Mouse (Mus musculus) forelimb bud, embryonic 11.5 days (tissue): Measurements from ENCODE around the gene Gm17334.

Source experiments
- DNase-seq: peaks from one replicate; pipeline ENCODE4 v3.0.0-alpha.2; 2012; ENCODE audit warnings: low read depth, low spot score

The Gm17334 gene

GRCm38 (mm10) chr11:53747985-53748384 lies 25.0 kb downstream of the Gm17334 start:
- DNase-seq: no peak

- no peak for DNase-seq
These were observed 27.7 kb downstream of the Gm17334 start for GRCm38 (mm10) chr11:53745260-53745659.

GRCm38 (mm10) chr11:53742353-53742752 lies 30.6 kb downstream of the Gm17334 start:
- no peak for DNase-seq

GRCm38 (mm10) chr11:53737573-53737946 lies 35.4 kb downstream of the Gm17334 start:
- DNase-seq: peak; percentile 38

- peak; percentile 86 for DNase-seq
These were observed 36.0 kb downstream of the Gm17334 start for GRCm38 (mm10) chr11:53736771-53737572.

GRCm38 (mm10) chr11:53735682-53736245 lies 37.2 kb downstream of the Gm17334 start:
- peak; percentile 86 for DNase-seq

- DNase-seq: no peak
These were observed 37.9 kb downstream of the Gm17334 start for GRCm38 (mm10) chr11:53734970-53735681.

GRCm38 (mm10) chr11:53734431-53734830 lies 38.6 kb downstream of the Gm17334 start:
- no peak for DNase-seq

GRCm38 (mm10) chr11:53733824-53734223 lies 39.2 kb downstream of the Gm17334 start:
- DNase-seq: no peak

GRCm38 (mm10) chr11:53732244-53732643 lies 40.7 kb downstream of the Gm17334 start:
- DNase-seq: no peak

GRCm38 (mm10) chr11:53731457-53731856 lies 41.5 kb downstream of the Gm17334 start:
- no peak for DNase-seq
